Mouse (Mus musculus) liver, embryonic 12.5 days (tissue): Measurements from ENCODE around the gene Lbp. TPM values are rescaled to one million over a fixed set of nuclear protein-coding genes. Genes with fewer than 3 reads are reported as not detected.

ENCODE experiments used
- ATAC-seq: fragments of 200-750 bp; cut with Nextera tagmentation; 2 replicates; pipeline ENCODE4 v1.8.0; 2017; ENCODE audit warnings: moderate number of reproducible peaks, mild to moderate bottlenecking, moderate library complexity
- H3K27ac ChIP-seq: fragments of 300-500 bp; sonication (generic); 2 replicates; pipeline ENCODE4 v1.5.1; 2016; ENCODE audit warnings: mild to moderate bottlenecking
- H3K27me3 ChIP-seq: fragments of 300-500 bp; sonication (generic); replicated peaks from 2 replicates; pipeline ENCODE4 v1.6.1; 2016; ENCODE audit warnings: mild to moderate bottlenecking, moderate library complexity
- H3K36me3 ChIP-seq: fragments of 300-500 bp; sonication (generic); 2 replicates; pipeline ENCODE4 v1.6.1; 2016; ENCODE audit warnings: mild to moderate bottlenecking, moderate library complexity
- H3K4me1 ChIP-seq: fragments of 300-500 bp; sonication (generic); 2 replicates; pipeline ENCODE4 v1.6.1; 2016
- H3K4me2 ChIP-seq: fragments of 300-500 bp; sonication (generic); 2 replicates; pipeline ENCODE4 v1.6.1; 2016; ENCODE audit warnings: mild to moderate bottlenecking, moderate library complexity
- H3K4me3 ChIP-seq: fragments of 300-500 bp; sonication (generic); 2 replicates; pipeline ENCODE4 v1.5.1; 2016; ENCODE audit warnings: mild to moderate bottlenecking, moderate library complexity
- H3K9ac ChIP-seq: fragments of 300-500 bp; sonication (generic); 2 replicates; pipeline ENCODE4 v1.6.1; 2016; ENCODE audit warnings: mild to moderate bottlenecking, moderate library complexity
- H3K9me3 ChIP-seq: fragments of 300-500 bp; sonication (generic); replicated peaks from 2 replicates; pipeline ENCODE4 v1.6.1; 2016; ENCODE audit warnings: mild to moderate bottlenecking, moderate library complexity
- WGBS: fragments of 180-500 bp; shearing (Covaris S2); methylation state at CpG from one replicate; pipeline ENCODE4 v1.1.7; 2016; ENCODE audit not compliant: insufficient replicate concordance; 5-methylcytosine and 5-hydroxymethylcytosine counted together
- polyA plus RNA-seq: library from polyadenylated mRNA; unstranded; fragments of >200 nt; fragmentation: Nextera tagmentation; extraction: Ambion mirVana; gene quantifications from 2 replicates; pipeline ENCODE4 v1.2.1, GENCODE M21; 2016

The Lbp gene
- polyA plus RNA-seq, 1 experiment from 2014 or later = 12.9 TPM

- 0 out of 2 replicates have a peak, but pooled peaks have one; percentile 18 for ATAC-seq
- H3K4me2 ChIP-seq = no peak overlapping the region
- no peaks in the 10 kb centered on the region for H3K4me1 ChIP-seq
- H3K36me3 ChIP-seq = no peaks in the 10 kb centered on the region
- H3K4me3 ChIP-seq = no peak overlapping the region
- H3K9me3 ChIP-seq = no peaks in the 10 kb centered on the region
- no peaks in the 10 kb centered on the region for H3K27me3 ChIP-seq
- H3K9ac ChIP-seq = no peak overlapping the region
- 2% methylated on average over 6 of the region's 6 CpGs for WGBS
- H3K27ac ChIP-seq = no peak overlapping the region
These were observed 41.6 kb downstream of the Lbp start for GRCm38 (mm10) chr2:158347868-158348267.

- ATAC-seq = no peak
These were observed 46.7 kb downstream of the Lbp start for GRCm38 (mm10) chr2:158352801-158353520.

GRCm38 (mm10) chr2:158354348-158355114 lies 48.2 kb downstream of the Lbp start:
- no peaks in the 10 kb centered on the region for H3K9me3 ChIP-seq
- H3K9ac ChIP-seq = no peak overlapping the region
- peaks cover 18% of the 10 kb centered on the region for H3K4me1 ChIP-seq
- no peaks in the 10 kb centered on the region for H3K27me3 ChIP-seq
- peaks cover 65% of the 10 kb centered on the region for H3K36me3 ChIP-seq
- no peak overlapping the region for H3K4me3 ChIP-seq
- ATAC-seq = no peak
- H3K4me2 ChIP-seq = no peak overlapping the region
- no peak overlapping the region for H3K27ac ChIP-seq
- 71% methylated on average over 7 of the region's 7 CpGs for WGBS

More at GRCm38 (mm10) chr2:158352801-158353520, 46.7 kb downstream of the Lbp start:
- WGBS = 60% methylated on average over 3 of the region's 3 CpGs
- Histone ChIP-seq H3K4me3 (no peak overlapping the region), H3K36me3 (peaks cover 49% of the 10 kb centered on the region), H3K4me1 (peaks cover 2% of the 10 kb centered on the region), H3K27ac (no peak overlapping the region), H3K4me2 (no peak overlapping the region), H3K27me3 (no peaks in the 10 kb centered on the region), H3K9ac (no peak overlapping the region), H3K9me3 (no peaks in the 10 kb centered on the region)

GRCm38 (mm10) chr2:158355238-158355637 lies 48.9 kb downstream of the Lbp start:
- Histone ChIP-seq H3K9ac (no peak overlapping the region), H3K36me3 (peaks cover 72% of the 10 kb centered on the region), H3K4me3 (no peak overlapping the region), H3K4me2 (no peak overlapping the region), H3K27me3 (no peaks in the 10 kb centered on the region), H3K9me3 (no peaks in the 10 kb centered on the region), H3K27ac (no peak overlapping the region), H3K4me1 (peaks cover 25% of the 10 kb centered on the region)
- WGBS = 84% methylated on average over 2 of the region's 2 CpGs
- ATAC-seq = no peak

GRCm38 (mm10) chr2:158356121-158356520 lies 49.8 kb downstream of the Lbp start:
- Histone ChIP-seq H3K4me3 (no peak overlapping the region), H3K27ac (no peak overlapping the region), H3K4me2 (no peak overlapping the region), H3K9me3 (no peaks in the 10 kb centered on the region), H3K36me3 (peaks cover 75% of the 10 kb centered on the region), H3K9ac (no peak overlapping the region), H3K27me3 (no peaks in the 10 kb centered on the region), H3K4me1 (peaks cover 30% of the 10 kb centered on the region)
- ATAC-seq = no peak
- 80% methylated on average over 5 of the region's 5 CpGs for WGBS

- H3K27ac ChIP-seq = peak overlapping the region; percentile 74
- H3K9me3 ChIP-seq = no peaks in the 10 kb centered on the region
- ATAC-seq = no peak
- peaks cover 30% of the 10 kb centered on the region for H3K4me1 ChIP-seq
- peak overlapping the region; percentile 84 for H3K9ac ChIP-seq
- 58% methylated on average over 12 of the region's 12 CpGs for WGBS
- H3K4me2 ChIP-seq = peak overlapping the region; percentile 78
- no peaks in the 10 kb centered on the region for H3K27me3 ChIP-seq
- peaks cover 56% of the 10 kb centered on the region for H3K36me3 ChIP-seq
- H3K4me3 ChIP-seq = peak overlapping the region; percentile 75
These were observed 53.7 kb downstream of the Lbp start for GRCm38 (mm10) chr2:158359757-158360620.

GRCm38 (mm10) chr2:158360873-158361677 lies 54.8 kb downstream of the Lbp start:
- Histone ChIP-seq H3K9ac (peak overlapping the region; percentile 84), H3K36me3 (peaks cover 45% of the 10 kb centered on the region), H3K9me3 (no peaks in the 10 kb centered on the region), H3K27me3 (no peaks in the 10 kb centered on the region), H3K4me3 (peak overlapping the region; percentile 75), H3K27ac (peak overlapping the region; percentile 74), H3K4me2 (peak overlapping the region; percentile 78), H3K4me1 (peaks cover 30% of the 10 kb centered on the region)
- WGBS = under 1% methylated on average over 41 of the region's 41 CpGs
- peak; percentile 80 for ATAC-seq

- peaks cover 38% of the 10 kb centered on the region for H3K36me3 ChIP-seq
- peak overlapping the region; percentile 75 for H3K4me3 ChIP-seq
- H3K9ac ChIP-seq = peak overlapping the region; percentile 84; the same call in 1 of the 2 replicates
- no peaks in the 10 kb centered on the region for H3K9me3 ChIP-seq
- H3K4me2 ChIP-seq = peak overlapping the region; percentile 78
- ATAC-seq = peak; percentile 51
- no peaks in the 10 kb centered on the region for H3K27me3 ChIP-seq
- H3K27ac ChIP-seq = peak overlapping the region; percentile 22; the same call in 1 of the 2 replicates
- peaks cover 30% of the 10 kb centered on the region for H3K4me1 ChIP-seq
- WGBS = 35% methylated on average over 8 of the region's 8 CpGs
These were observed 55.5 kb downstream of the Lbp start for GRCm38 (mm10) chr2:158361678-158362320.

GRCm38 (mm10) chr2:158364175-158364574 lies 57.9 kb downstream of the Lbp start:
- 75% methylated on average over 4 of the region's 4 CpGs for WGBS
- H3K4me3 ChIP-seq = no peak overlapping the region
- no peaks in the 10 kb centered on the region for H3K27me3 ChIP-seq
- no peak for ATAC-seq
- no peak overlapping the region for H3K9ac ChIP-seq
- H3K4me1 ChIP-seq = peaks cover 25% of the 10 kb centered on the region
- no peak overlapping the region for H3K27ac ChIP-seq
- H3K9me3 ChIP-seq = no peaks in the 10 kb centered on the region
- H3K36me3 ChIP-seq = peaks cover 14% of the 10 kb centered on the region
- no peak overlapping the region for H3K4me2 ChIP-seq

- ATAC-seq = no peak
- Histone ChIP-seq H3K27me3 (no peaks in the 10 kb centered on the region), H3K4me3 (no peak overlapping the region), H3K27ac (no peak overlapping the region), H3K9me3 (no peaks in the 10 kb centered on the region), H3K9ac (no peak overlapping the region), H3K36me3 (peaks cover 3% of the 10 kb centered on the region), H3K4me2 (no peak overlapping the region), H3K4me1 (peaks cover 14% of the 10 kb centered on the region; the same call in 1 of the 2 replicates)
- WGBS = 72% methylated on average over 12 of the region's 12 CpGs
These were observed 59.0 kb downstream of the Lbp start for GRCm38 (mm10) chr2:158365099-158365850.
